Mouse (Mus musculus): ENCODE measurements around the gene Acot3. TPM values are rescaled to one million over a fixed set of nuclear protein-coding genes. Genes with fewer than 3 reads are reported as not detected.
"Not testable (repeated sequence)": the region's sequence is repeated elsewhere in the genome, so short reads cannot be mapped to it uniquely, and the experiment has no call there.

The Acot3 gene
- polyA plus RNA-seq, 1 experiment from 2014 or later: 0.52 TPM

GRCm38 (mm10) chr12:84044045-84044444 is 7.9 kb upstream of the Acot3 start:
- H3K4me1 ChIP-seq: no peaks in the 10 kb centered on the region
- no peak overlapping the region for H3K4me3 ChIP-seq
- no peaks in the 10 kb centered on the region for H3K27me3 ChIP-seq (replicated peaks)
- no peak overlapping the region for H3K4me2 ChIP-seq
- no peak for ATAC-seq (ENCODE audit: extremely low read depth, insufficient number of reproducible peaks, low FRiP score, low TSS enrichment)
- H3K27ac ChIP-seq (replicated peaks): no peak overlapping the region
- H3K36me3 ChIP-seq: no peaks in the 10 kb centered on the region
- peaks cover 19% of the 10 kb centered on the region for H3K9me3 ChIP-seq
- H3K9ac ChIP-seq: no peak overlapping the region
- WGBS: 61% methylated on average over 2 of the region's 2 CpGs

DNA sequence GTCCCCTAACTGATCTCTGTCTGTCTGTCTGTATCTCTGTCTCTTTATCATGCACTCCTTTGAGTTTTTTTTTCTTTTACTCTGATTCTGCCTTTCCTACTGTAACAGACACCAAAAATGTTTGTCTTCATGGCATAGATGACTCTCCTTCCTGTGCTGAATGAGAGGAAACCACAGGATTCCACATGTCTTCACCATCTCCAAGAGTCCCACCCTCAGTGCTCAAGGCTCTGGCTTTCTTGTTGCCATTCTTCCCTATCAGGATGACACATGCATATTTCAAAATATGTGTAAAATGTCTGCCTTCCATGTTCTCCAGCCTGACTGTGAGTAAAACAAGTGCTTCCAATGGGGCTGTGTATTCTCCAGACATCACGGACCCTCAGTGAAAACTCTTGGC is 5.0 kb upstream of the Acot3 start:
- no peak overlapping the region for H3K4me3 ChIP-seq
- WGBS: 81% methylated on average over 1 of the region's 1 CpGs
- H3K4me1 ChIP-seq: no peaks in the 10 kb centered on the region
- no peaks in the 10 kb centered on the region for H3K36me3 ChIP-seq
- H3K4me2 ChIP-seq: no peak overlapping the region
- no peak for ATAC-seq (ENCODE audit: extremely low read depth, insufficient number of reproducible peaks, low FRiP score, low TSS enrichment)
- H3K27ac ChIP-seq (replicated peaks): no peak overlapping the region
- peaks cover 9% of the 10 kb centered on the region for H3K9me3 ChIP-seq
- no peak overlapping the region for H3K9ac ChIP-seq
- H3K27me3 ChIP-seq (replicated peaks): peaks cover 8% of the 10 kb centered on the region

- not testable (repeated sequence) for H3K9me3 ChIP-seq; H3K36me3 ChIP-seq; H3K27ac ChIP-seq (replicated peaks); H3K9ac ChIP-seq; H3K4me3 ChIP-seq; H3K4me2 ChIP-seq; H3K4me1 ChIP-seq; ATAC-seq (ENCODE audit: extremely low read depth, insufficient number of reproducible peaks, low FRiP score, low TSS enrichment)
- H3K27me3 ChIP-seq (replicated peaks): peaks cover 38% of the 10 kb centered on the region
- 75% methylated on average over 5 of the region's 5 CpGs for WGBS
These were observed 1.2 kb upstream of the Acot3 start for GRCm38 (mm10) chr12:84050744-84051143.

DNA sequence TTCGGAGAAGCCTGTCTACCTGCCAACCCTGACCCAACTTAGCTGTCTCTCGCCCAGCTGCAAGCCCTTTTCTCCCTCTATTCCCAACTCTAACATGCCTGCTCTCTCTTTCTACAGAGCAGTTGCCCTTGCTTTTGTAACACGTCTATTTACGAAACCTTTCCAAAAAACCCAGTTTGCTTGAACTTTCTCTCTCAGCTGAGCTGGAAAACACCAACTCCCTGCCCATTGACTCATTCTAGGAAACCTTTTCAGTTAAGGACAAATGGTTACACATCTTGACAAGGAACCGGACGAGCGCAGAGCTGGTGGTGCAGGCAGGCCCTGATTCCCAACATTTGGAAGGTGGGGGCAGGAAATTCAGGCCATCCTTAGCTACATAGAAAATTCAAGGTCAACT is 665 bp downstream of the Acot3 start:
- Histone ChIP-seq H3K4me2 (peak overlapping the region; percentile 90), H3K27ac (replicated peaks) (no peak overlapping the region), H3K9ac (no peak overlapping the region), H3K27me3 (replicated peaks) (peaks cover 40% of the 10 kb centered on the region), H3K9me3 (peaks cover 9% of the 10 kb centered on the region), H3K36me3 (no peaks in the 10 kb centered on the region), H3K4me1 (peaks cover 8% of the 10 kb centered on the region), H3K4me3 (0 out of 2 replicates have a peak overlapping the region, but pooled peaks have one; percentile 59)
- WGBS: 79% methylated on average over 7 of the region's 7 CpGs
- no peak for ATAC-seq (ENCODE audit: extremely low read depth, insufficient number of reproducible peaks, low FRiP score, low TSS enrichment)

DNA sequence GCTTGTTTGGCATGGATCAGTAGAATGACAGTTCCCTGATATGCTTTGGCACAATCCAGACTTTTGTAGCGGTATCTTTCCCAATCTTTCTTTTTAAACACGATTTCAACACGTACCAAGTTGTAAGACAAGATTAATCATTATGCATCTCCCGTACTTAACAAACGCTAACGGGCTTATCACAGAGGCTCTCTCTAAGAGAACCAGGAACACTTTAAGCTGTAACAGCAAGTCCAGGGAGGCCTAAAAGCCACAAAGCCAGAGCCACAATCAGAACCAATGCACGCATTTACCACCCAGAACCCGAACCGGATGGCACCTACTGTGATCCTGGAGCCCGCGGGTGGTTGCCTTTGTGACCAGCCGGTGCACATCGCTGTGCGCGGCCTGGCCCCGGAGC is 1.2 kb downstream of the Acot3 start:
- peaks cover 7% of the 10 kb centered on the region for H3K9me3 ChIP-seq
- H3K4me3 ChIP-seq: peak overlapping the region; percentile 59
- H3K27me3 ChIP-seq (replicated peaks): peaks cover 40% of the 10 kb centered on the region
- peak overlapping the region; percentile 74 for H3K9ac ChIP-seq
- no peaks in the 10 kb centered on the region for H3K36me3 ChIP-seq
- H3K27ac ChIP-seq (replicated peaks): no peak overlapping the region
- no peak for ATAC-seq (ENCODE audit: extremely low read depth, insufficient number of reproducible peaks, low FRiP score, low TSS enrichment)
- H3K4me1 ChIP-seq: peaks cover 8% of the 10 kb centered on the region
- 5% methylated on average over 16 of the region's 16 CpGs for WGBS
- peak overlapping the region; percentile 90 for H3K4me2 ChIP-seq

- no peak overlapping the region for H3K27ac ChIP-seq (replicated peaks)
- peak overlapping the region; percentile 74 for H3K9ac ChIP-seq
- 3% methylated on average over 41 of the region's 46 CpGs for WGBS
- peaks cover 8% of the 10 kb centered on the region for H3K4me1 ChIP-seq
- 0 out of 2 replicates have a peak, but pooled peaks cover under 1% of the 10 kb centered on the region for H3K9me3 ChIP-seq
- H3K4me2 ChIP-seq: peak overlapping the region; percentile 90
- no peaks in the 10 kb centered on the region for H3K36me3 ChIP-seq
- H3K27me3 ChIP-seq (replicated peaks): peaks cover 40% of the 10 kb centered on the region
- no peak for ATAC-seq (ENCODE audit: extremely low read depth, insufficient number of reproducible peaks, low FRiP score, low TSS enrichment)
- H3K4me3 ChIP-seq: peak overlapping the region; percentile 59
These were observed 1.9 kb downstream of the Acot3 start for GRCm38 (mm10) chr12:84053679-84054391.

DNA sequence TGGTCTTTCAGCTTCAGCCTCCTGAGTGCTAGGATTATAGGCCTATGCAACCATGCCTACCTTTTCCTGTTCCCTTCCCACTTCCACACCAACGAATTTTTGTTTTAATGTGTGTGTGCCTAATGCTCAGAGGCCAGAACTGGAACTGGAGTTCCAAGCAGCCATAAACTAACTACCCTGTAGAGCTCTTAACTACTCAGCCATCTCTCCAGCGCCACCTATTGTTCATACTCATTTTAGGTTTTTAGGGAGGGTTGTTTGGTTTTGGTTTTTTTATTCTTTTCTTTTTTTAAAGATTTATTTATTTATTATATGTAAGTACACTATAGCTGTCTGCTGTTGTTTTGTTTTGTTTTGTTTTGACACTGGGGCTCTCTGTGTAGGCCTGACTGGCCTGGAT is 9.0 kb downstream of the Acot3 start:
- no peaks in the 10 kb centered on the region for H3K4me1 ChIP-seq
- H3K9ac ChIP-seq: no peak overlapping the region
- H3K9me3 ChIP-seq: 0 out of 2 replicates have a peak, but pooled peaks cover 3% of the 10 kb centered on the region
- 22% methylated on average over 2 of the region's 2 CpGs for WGBS
- H3K27ac ChIP-seq (replicated peaks): no peak overlapping the region
- H3K36me3 ChIP-seq: no peaks in the 10 kb centered on the region
- no peak overlapping the region for H3K4me3 ChIP-seq
- peaks cover 12% of the 10 kb centered on the region; the same call in 1 of the 2 replicates for H3K27me3 ChIP-seq (replicated peaks)
- no peak for ATAC-seq (ENCODE audit: extremely low read depth, insufficient number of reproducible peaks, low FRiP score, low TSS enrichment)
- no peak overlapping the region for H3K4me2 ChIP-seq

- 82% methylated on average over 20 of the region's 20 CpGs for whole genome bisulfite sequencing
- H3K9me3 ChIP-seq: 0 out of 2 replicates have a peak, but pooled peaks cover 3% of the 10 kb centered on the region
- no peak overlapping the region for H3K4me2 ChIP-seq
- ATAC-seq (ENCODE audit: extremely low read depth, insufficient number of reproducible peaks, low FRiP score, low TSS enrichment): no peak
- no peaks in the 10 kb centered on the region for H3K4me1 ChIP-seq
- H3K9ac ChIP-seq: no peak overlapping the region
- no peak overlapping the region for H3K27ac ChIP-seq (replicated peaks)
- H3K4me3 ChIP-seq: no peak overlapping the region
- peaks cover 19% of the 10 kb centered on the region for H3K27me3 ChIP-seq (replicated peaks)
- H3K36me3 ChIP-seq: no peaks in the 10 kb centered on the region
These were observed 10.4 kb downstream of the Acot3 start for GRCm38 (mm10) chr12:84062336-84062735.

DNA sequence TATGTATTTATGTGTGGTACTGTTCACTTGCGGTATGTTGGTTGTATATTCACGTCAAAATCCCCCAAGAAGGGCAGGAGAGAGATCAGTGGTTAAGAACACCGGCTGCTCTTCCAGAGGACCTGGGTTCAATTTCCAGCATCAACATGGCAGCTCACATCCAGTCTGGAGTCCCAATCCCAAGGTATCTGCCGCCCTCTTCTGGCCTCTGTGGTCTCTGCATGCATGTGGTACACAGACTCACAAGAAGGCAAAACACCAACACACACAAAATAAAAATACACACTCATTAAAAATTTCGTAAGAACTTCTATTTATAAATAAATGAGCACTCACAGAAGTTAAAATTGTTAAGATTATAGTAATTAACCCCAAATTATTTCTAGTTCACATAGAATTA is 11.3 kb downstream of the Acot3 start:
- H3K4me2 ChIP-seq: no peak overlapping the region
- no peak overlapping the region for H3K27ac ChIP-seq (replicated peaks)
- no peaks in the 10 kb centered on the region for H3K36me3 ChIP-seq
- 0 out of 2 replicates have a peak, but pooled peaks cover 3% of the 10 kb centered on the region for H3K9me3 ChIP-seq
- H3K4me1 ChIP-seq: no peaks in the 10 kb centered on the region
- peaks cover 28% of the 10 kb centered on the region for H3K27me3 ChIP-seq (replicated peaks)
- 72% methylated on average over 5 of the region's 5 CpGs for WGBS
- no peak overlapping the region for H3K9ac ChIP-seq
- no peak overlapping the region for H3K4me3 ChIP-seq
- ATAC-seq (ENCODE audit: extremely low read depth, insufficient number of reproducible peaks, low FRiP score, low TSS enrichment): no peak

DNA sequence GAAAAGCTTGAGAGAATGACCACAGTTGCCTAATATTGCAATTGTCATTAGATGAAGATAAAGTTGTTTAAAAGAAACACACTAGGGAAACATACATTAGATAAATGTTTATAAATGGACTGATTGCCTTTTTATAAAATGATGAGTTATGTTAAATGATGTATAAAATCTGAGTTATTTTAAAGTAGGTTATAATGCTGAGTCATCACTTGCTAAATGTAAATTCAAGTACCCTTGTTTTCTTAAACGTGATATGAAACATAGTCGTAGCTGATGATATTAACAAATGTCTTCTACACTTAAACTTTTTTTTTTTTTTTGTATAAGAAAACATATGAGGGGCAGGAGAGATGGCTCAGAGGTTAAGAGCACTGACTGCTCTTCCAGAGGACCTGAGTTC is 11.9 kb downstream of the Acot3 start:
- H3K9me3 ChIP-seq: 0 out of 2 replicates have a peak, but pooled peaks cover 3% of the 10 kb centered on the region
- 73% methylated on average over 2 of the region's 2 CpGs for whole genome bisulfite sequencing
- H3K4me1 ChIP-seq: no peaks in the 10 kb centered on the region
- H3K27me3 ChIP-seq (replicated peaks): peaks cover 34% of the 10 kb centered on the region
- no peak overlapping the region for H3K27ac ChIP-seq (replicated peaks)
- H3K4me2 ChIP-seq: no peak overlapping the region
- no peak overlapping the region for H3K9ac ChIP-seq
- H3K36me3 ChIP-seq: no peaks in the 10 kb centered on the region
- no peak overlapping the region for H3K4me3 ChIP-seq
- no peak for ATAC-seq (ENCODE audit: extremely low read depth, insufficient number of reproducible peaks, low FRiP score, low TSS enrichment)

- no peak overlapping the region for H3K27ac ChIP-seq (replicated peaks)
- no peak overlapping the region for H3K4me3 ChIP-seq
- H3K4me2 ChIP-seq: no peak overlapping the region
- H3K36me3 ChIP-seq: no peaks in the 10 kb centered on the region
- no peak for ATAC-seq (ENCODE audit: extremely low read depth, insufficient number of reproducible peaks, low FRiP score, low TSS enrichment)
- H3K27me3 ChIP-seq (replicated peaks): peaks cover 42% of the 10 kb centered on the region
- H3K9ac ChIP-seq: no peak overlapping the region
- H3K9me3 ChIP-seq: 0 out of 2 replicates have a peak, but pooled peaks cover 3% of the 10 kb centered on the region
- 0 out of 2 replicates have a peak, but pooled peaks cover 3% of the 10 kb centered on the region for H3K4me1 ChIP-seq
- 64% methylated on average over 8 of the region's 8 CpGs for WGBS
These were observed 12.7 kb downstream of the Acot3 start for GRCm38 (mm10) chr12:84064621-84065020.

GRCm38 (mm10) chr12:84067752-84068151 is 15.8 kb downstream of the Acot3 start:
- no peak overlapping the region for H3K27ac ChIP-seq (replicated peaks)
- no peak overlapping the region for H3K9ac ChIP-seq
- no peaks in the 10 kb centered on the region for H3K36me3 ChIP-seq
- no peak for ATAC-seq (ENCODE audit: extremely low read depth, insufficient number of reproducible peaks, low FRiP score, low TSS enrichment)
- H3K4me1 ChIP-seq: 0 out of 2 replicates have a peak, but pooled peaks cover 3% of the 10 kb centered on the region
- no peak overlapping the region for H3K4me3 ChIP-seq
- 0 out of 2 replicates have a peak, but pooled peaks cover 3% of the 10 kb centered on the region for H3K9me3 ChIP-seq
- 69% methylated on average over 4 of the region's 4 CpGs for WGBS
- H3K4me2 ChIP-seq: no peak overlapping the region
- H3K27me3 ChIP-seq (replicated peaks): peaks cover 55% of the 10 kb centered on the region

All from heart, embryonic 13.5 days (tissue).